Mouse (Mus musculus) stomach, embryonic 16.5 days (tissue): ENCODE data around the gene Kcnd1. TPM values are rescaled to one million over a fixed set of nuclear protein-coding genes. Genes with fewer than 3 reads are reported as not detected.

Experiments used
- ATAC-seq: fragments of 200-750 bp; cut with Nextera tagmentation; 2 replicates; pipeline ENCODE4 v1.8.0; 2017; ENCODE audit warnings: moderate number of reproducible peaks, moderate TSS enrichment; ENCODE audit not compliant: insufficient read depth, low FRiP score
- H3K27ac ChIP-seq: fragments of 300-500 bp; sonication (generic); 2 replicates; pipeline ENCODE4 v1.5.1; 2014; ENCODE audit warnings: low read length
- H3K27me3 ChIP-seq: fragments of 300-500 bp; sonication (generic); 2 replicates; pipeline ENCODE4 v1.6.1; 2014; ENCODE audit warnings: low read length, control low read depth, mixed read lengths; ENCODE audit not compliant: control insufficient read depth, insufficient read depth
- H3K36me3 ChIP-seq: fragments of 300-500 bp; sonication (generic); 2 replicates; pipeline ENCODE4 v1.6.1; 2014; ENCODE audit warnings: low read length; ENCODE audit not compliant: control insufficient read depth, insufficient read depth
- H3K4me1 ChIP-seq: fragments of 300-500 bp; sonication (generic); 2 replicates; pipeline ENCODE4 v1.6.1; 2014; ENCODE audit warnings: low read length, control low read depth, mixed read lengths; ENCODE audit not compliant: control insufficient read depth, insufficient read depth
- H3K4me2 ChIP-seq: fragments of 300-500 bp; sonication (generic); 2 replicates; pipeline ENCODE4 v1.6.1; 2014; ENCODE audit warnings: low read depth, low read length, mixed read lengths
- H3K4me3 ChIP-seq: fragments of 300-500 bp; sonication (generic); replicated peaks from 2 replicates; pipeline ENCODE4 v1.5.1; 2014; ENCODE audit warnings: mild to moderate bottlenecking, low read length
- H3K9ac ChIP-seq: fragments of 300-500 bp; sonication (generic); 2 replicates; pipeline ENCODE4 v1.6.1; 2014; ENCODE audit warnings: low read length
- H3K9me3 ChIP-seq: fragments of 300-500 bp; sonication (generic); replicated peaks from 2 replicates; pipeline ENCODE4 v1.6.1; 2016; ENCODE audit warnings: low read length, control low read depth; ENCODE audit not compliant: control insufficient read depth
- WGBS: fragments of 180-500 bp; shearing (Covaris S2); extraction: QIAGEN DNeasy Blood & Tissue Kit; methylation state at CpG from one replicate; pipeline ENCODE4 v1.1.7; 2014; 5-methylcytosine and 5-hydroxymethylcytosine counted together
- microRNA counts: library from miRNA; unstranded; fragments of <30 nt; microRNA quantifications from one replicate; lab custom pipeline; 2016
- microRNA-seq: library from miRNA; unstranded; fragments of <30 nt; microRNA quantifications from one replicate; pipeline ENCODE4, GENCODE M21; 2016
- polyA plus RNA-seq: library from polyadenylated mRNA; unstranded; fragments of >200 nt; fragmentation: Nextera tagmentation; extraction: Ambion mirVana; gene quantifications from 2 replicates; pipeline ENCODE4 v1.2.1, GENCODE M21; 2015

Gene Kcnd1
- polyA plus RNA-seq, 1 experiment from 2014 or later = 2.0 TPM

DNA sequence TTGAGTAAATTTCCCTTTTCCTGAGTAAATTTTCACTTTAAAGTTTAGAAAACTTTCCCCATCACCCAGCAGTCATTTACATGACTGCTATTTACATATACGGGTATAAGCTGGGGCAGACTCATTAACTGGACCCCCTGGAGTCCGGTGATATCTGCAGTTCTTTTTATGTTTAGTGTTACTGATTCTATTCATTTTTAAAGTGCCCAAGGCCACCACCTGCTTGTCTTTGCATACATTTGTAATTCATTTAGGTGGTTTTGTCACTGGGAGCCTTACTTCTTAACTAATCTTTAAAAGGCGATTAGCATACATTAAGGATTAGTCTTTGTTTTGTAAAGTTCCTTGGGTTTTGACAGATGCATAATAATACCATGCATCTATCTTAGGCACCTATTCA, 47.7 kb downstream of the Kcnd1 start:
- WGBS = 42% methylated on average over 3 of the region's 3 CpGs
- H3K4me3 ChIP-seq = no peak overlapping the region
- H3K27me3 ChIP-seq = no peaks in the 10 kb centered on the region
- H3K4me1 ChIP-seq = no peaks in the 10 kb centered on the region
- no peak overlapping the region for H3K4me2 ChIP-seq
- H3K27ac ChIP-seq = no peak overlapping the region
- no peaks in the 10 kb centered on the region for H3K9me3 ChIP-seq
- ATAC-seq = no peak
- no peak overlapping the region for H3K9ac ChIP-seq
- H3K36me3 ChIP-seq = no peaks in the 10 kb centered on the region

DNA sequence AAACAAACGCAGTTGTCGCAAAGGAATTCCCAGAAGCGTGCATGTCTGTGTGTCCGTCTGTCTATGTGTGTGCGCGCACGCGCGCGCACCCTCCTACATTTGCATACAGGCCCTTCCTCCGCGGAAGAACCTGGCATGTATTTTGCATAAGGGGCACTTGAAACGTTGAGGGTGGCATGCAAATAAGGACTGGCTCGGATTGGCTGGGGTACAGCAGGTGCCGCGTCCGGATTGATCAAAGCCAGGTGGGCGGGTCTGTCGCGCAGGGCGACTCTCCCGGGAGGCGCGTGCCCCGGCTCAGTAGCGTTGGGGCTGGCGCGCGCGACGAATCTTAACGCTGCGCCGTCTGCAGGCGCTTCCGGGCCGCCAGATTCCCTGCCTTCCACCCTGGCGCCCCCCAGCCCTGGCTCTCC, 55.9 kb downstream of the Kcnd1 start, which contains the start of gene Pim2:
Gene Pim2, plus strand, starts transcription at position 256 of the 413 bp plus-strand sequence.
- Histone ChIP-seq H3K9ac (peak within 1 kb of the TSS; percentile 58), H3K4me2 (peak within 1 kb of the TSS; percentile 67), H3K4me3 (peak within 1 kb of the TSS; percentile 46), H3K9me3 (no peaks in the 10 kb centered on the region), H3K4me1 (peaks cover 6% of the 10 kb centered on the region; the same call in 1 of the 2 replicates), H3K27ac (no peak within 1 kb of the TSS), H3K27me3 (no peaks in the 10 kb centered on the region), H3K36me3 (no peaks in the 10 kb centered on the region)
- WGBS = 12% methylated on average over 38 of the region's 38 CpGs
- ATAC-seq = peak; percentile 92

DNA sequence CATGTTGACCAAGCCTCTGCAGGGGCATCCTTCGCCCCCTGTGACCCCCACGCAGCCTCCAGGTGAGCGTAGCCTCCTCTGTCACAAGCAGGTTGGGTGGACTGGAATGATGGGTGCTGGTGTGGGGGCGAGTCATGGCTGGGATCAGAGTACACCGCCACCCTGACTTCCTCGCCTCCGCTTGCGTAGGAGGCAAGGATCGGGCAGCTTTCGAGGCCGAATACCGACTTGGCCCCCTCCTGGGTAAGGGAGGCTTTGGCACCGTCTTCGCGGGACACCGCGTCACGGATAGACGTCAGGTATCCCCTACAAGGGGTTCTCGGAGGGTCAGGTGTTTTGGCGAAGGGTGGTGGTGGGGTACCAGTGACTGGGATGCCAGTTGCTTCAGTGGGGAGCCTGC, 56.4 kb downstream of the Kcnd1 start:
- no peaks in the 10 kb centered on the region for H3K27me3 ChIP-seq
- no peaks in the 10 kb centered on the region for H3K36me3 ChIP-seq
- peak; percentile 29; the same call in 1 of the 2 replicates for ATAC-seq
- H3K9ac ChIP-seq = peak overlapping the region; percentile 58
- WGBS = 14% methylated on average over 21 of the region's 21 CpGs
- no peaks in the 10 kb centered on the region for H3K9me3 ChIP-seq
- peak overlapping the region; percentile 46 for H3K4me3 ChIP-seq
- H3K4me1 ChIP-seq = peaks cover 6% of the 10 kb centered on the region; the same call in 1 of the 2 replicates
- peak overlapping the region; percentile 67 for H3K4me2 ChIP-seq
- H3K27ac ChIP-seq = no peak overlapping the region

DNA sequence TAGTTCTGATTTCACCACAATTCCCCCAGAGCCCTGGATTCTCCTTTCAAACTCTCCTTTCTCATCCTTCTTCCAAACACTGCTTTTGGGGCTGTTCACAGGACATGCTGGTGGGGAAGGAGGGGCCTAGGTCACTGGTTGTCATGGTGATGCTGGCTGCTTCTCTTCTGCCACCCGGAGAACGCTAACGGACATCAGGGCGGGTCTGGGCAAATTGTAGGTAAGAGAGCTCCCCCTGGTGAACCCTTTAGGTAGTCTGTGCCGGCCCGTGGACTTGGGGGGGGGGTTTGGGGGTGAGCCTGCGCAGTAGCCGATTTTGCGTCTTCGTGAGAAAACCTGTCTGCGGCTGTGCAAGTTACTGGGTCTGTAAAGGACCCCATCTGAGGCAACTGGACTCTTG, 57.7 kb downstream of the Kcnd1 start:
- Histone ChIP-seq H3K4me3 (no peak overlapping the region; the same call in 1 of the 2 replicates), H3K9ac (peak overlapping the region; percentile 46; the same call in 1 of the 2 replicates), H3K27me3 (no peaks in the 10 kb centered on the region), H3K27ac (no peak overlapping the region), H3K4me2 (peak overlapping the region; percentile 67), H3K9me3 (no peaks in the 10 kb centered on the region), H3K36me3 (no peaks in the 10 kb centered on the region), H3K4me1 (peaks cover 6% of the 10 kb centered on the region; the same call in 1 of the 2 replicates)
- no peak; the same call in 1 of the 2 replicates for ATAC-seq
- 11% methylated on average over 11 of the region's 11 CpGs for WGBS

DNA sequence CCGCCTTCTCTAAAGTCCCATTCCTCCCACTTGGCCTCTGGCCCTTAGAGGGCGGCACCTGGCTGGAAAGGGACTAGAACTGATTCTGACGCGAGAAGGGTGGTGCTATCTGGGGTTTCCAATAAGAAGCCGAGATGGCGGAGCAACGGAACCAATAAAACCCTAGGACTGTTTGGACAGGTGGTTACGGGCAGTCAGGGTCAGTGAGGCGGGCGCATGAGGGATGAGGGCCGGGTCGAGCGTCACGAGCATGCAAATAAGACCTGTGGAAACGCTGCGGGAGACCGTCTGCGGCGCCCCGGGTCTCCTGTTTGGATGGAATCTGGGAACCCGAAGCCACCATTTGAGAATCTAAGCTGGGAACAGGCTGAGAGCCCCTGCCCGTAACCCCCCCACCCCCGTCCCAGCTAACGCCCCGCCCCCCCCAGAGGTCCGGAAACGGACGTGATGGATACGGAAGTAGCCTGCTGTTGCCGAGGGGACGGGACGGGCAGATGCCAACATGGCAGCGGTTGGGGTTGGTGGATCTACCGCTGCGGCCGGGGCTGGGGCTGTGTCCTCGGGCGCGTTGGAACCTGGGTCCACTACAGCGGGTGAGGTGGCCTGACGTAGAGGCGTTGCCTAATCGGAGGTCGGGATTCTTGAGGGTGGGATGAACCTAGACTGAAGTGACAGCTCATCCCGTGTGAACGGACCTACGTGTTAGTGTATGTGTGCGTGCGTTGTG, 61.9 kb downstream of the Kcnd1 start, which contains the start of gene Slc35a2:
Gene Slc35a2, plus strand, starts transcription at position 188 of the 727 bp plus-strand sequence.
- peak; percentile 95 for ATAC-seq
- Histone ChIP-seq H3K4me2 (peak within 1 kb of the TSS; percentile 54), H3K36me3 (no peaks in the 10 kb centered on the region), H3K4me3 (peak within 1 kb of the TSS; percentile 63), H3K9ac (peak within 1 kb of the TSS; percentile 63), H3K4me1 (0 out of 2 replicates have a peak, but pooled peaks cover 4% of the 10 kb centered on the region), H3K27me3 (no peaks in the 10 kb centered on the region), H3K27ac (peak within 1 kb of the TSS; percentile 91), H3K9me3 (no peaks in the 10 kb centered on the region)
- 12% methylated on average over 49 of the region's 49 CpGs for WGBS

MicroRNA genes within 50 kb of the gene (microRNA counts, 519-probe panel; counts per million panel counts)
- microRNA mmu-miR-1198 (lab: Ali Mortazavi, UCI) = 2,361 counts per million, percentile 50 among the panel's probes with 10 or more counts

Small RNAs within 50 kb of the gene (microRNA-seq; reads per million reads assigned to microRNA genes)
- gene Mir1198 = 23.3 reads per million, percentile 40 among the genes with 10 or more reads in this experiment

Other genes with a start within 250 kb of the Kcnd1 start
- gene Foxp3, start 248.6 kb upstream of the Kcnd1 start, polyA plus RNA-seq = 0.16 TPM in 1 of 2 replicates, not detected in the other
- gene Ppp1r3f, start 248.0 kb upstream of the Kcnd1 start, polyA plus RNA-seq = 0.89 and 1.4 TPM in 2 replicates
- gene Ccdc22, start 216.8 kb upstream of the Kcnd1 start, polyA plus RNA-seq = 28.5 and 29.6 TPM in 2 replicates
- gene Cacna1f, start 215.2 kb upstream of the Kcnd1 start, polyA plus RNA-seq = 0.05 TPM in 1 of 2 replicates, not detected in the other
- gene Syp, start 183.8 kb upstream of the Kcnd1 start, polyA plus RNA-seq = 9.8 and 10.3 TPM in 2 replicates
- gene Prickle3, start 165.0 kb upstream of the Kcnd1 start, polyA plus RNA-seq = 11.1 and 12.7 TPM in 2 replicates
- gene Plp2, start 150.9 kb upstream of the Kcnd1 start, polyA plus RNA-seq = 233 and 283 TPM in 2 replicates
- 0.80 and 0.87 TPM in 2 replicates for gene Magix, start 141.0 kb upstream of the Kcnd1 start, polyA plus RNA-seq
- gene Gpkow, start 125.2 kb upstream of the Kcnd1 start, polyA plus RNA-seq = 37.9 and 38.4 TPM in 2 replicates
- 36.5 and 36.7 TPM in 2 replicates for gene Wdr45, start 108.0 kb upstream of the Kcnd1 start, polyA plus RNA-seq
- not detected in 2 replicates for gene Gm45208, start 100.0 kb upstream of the Kcnd1 start, polyA plus RNA-seq
- gene Praf2, start 93.8 kb upstream of the Kcnd1 start, polyA plus RNA-seq = 59.4 and 63.1 TPM in 2 replicates
- 17.9 and 18.2 TPM in 2 replicates for gene Ccdc120, start 71.4 kb upstream of the Kcnd1 start, polyA plus RNA-seq
- 21.7 and 25.2 TPM in 2 replicates for gene Tfe3, start 59.7 kb upstream of the Kcnd1 start, polyA plus RNA-seq
- 42.4 and 47.8 TPM in 2 replicates for gene Gripap1, start 32.5 kb upstream of the Kcnd1 start, polyA plus RNA-seq
- 25.3 and 28.6 TPM in 2 replicates for gene Otud5, start 19.1 kb downstream of the Kcnd1 start, polyA plus RNA-seq
- 10.9 and 11.1 TPM in 2 replicates for gene Pim2, start 56.0 kb downstream of the Kcnd1 start, polyA plus RNA-seq
- gene Slc35a2, start 61.7 kb downstream of the Kcnd1 start, polyA plus RNA-seq = 45.0 and 47.0 TPM in 2 replicates
- 99.8 and 104 TPM in 2 replicates for gene Pqbp1, start 77.0 kb downstream of the Kcnd1 start, polyA plus RNA-seq
- 142 and 143 TPM in 2 replicates for gene Timm17b, start 77.1 kb downstream of the Kcnd1 start, polyA plus RNA-seq
- gene Gm10491, start 85.5 kb downstream of the Kcnd1 start, polyA plus RNA-seq = not detected in 2 replicates
- not detected in 2 replicates for gene Gm10490, start 87.3 kb downstream of the Kcnd1 start, polyA plus RNA-seq
- 7.6 and 8.6 TPM in 2 replicates for gene Pcsk1n, start 97.5 kb downstream of the Kcnd1 start, polyA plus RNA-seq
- not detected in 2 replicates for gene Eras, start 106.3 kb downstream of the Kcnd1 start, polyA plus RNA-seq
- gene Hdac6, start 125.6 kb downstream of the Kcnd1 start, polyA plus RNA-seq = 21.4 and 23.3 TPM in 2 replicates
- gene Gata1, start 155.8 kb downstream of the Kcnd1 start, polyA plus RNA-seq = 5.6 and 6.0 TPM in 2 replicates
- gene Glod5, start 196.2 kb downstream of the Kcnd1 start, polyA plus RNA-seq = 1.8 and 2.1 TPM in 2 replicates